Mouse (Mus musculus) left cerebral cortex, adult 9 months (tissue): ENCODE results near the gene Taf8.

Source experiments
- DNase-seq, 2 experiments: peaks; one replicate each; pipeline ENCODE4 v3.0.0; 2022; ENCODE audit warnings: low spot score in 2 of 2

Taf8 gene

GRCm38 (mm10) chr17:47458936-47459335 lies 43.2 kb downstream of the Taf8 start:
- DNase-seq: no peak

- DNase-seq: no peak
These were observed 43.8 kb downstream of the Taf8 start for GRCm38 (mm10) chr17:47458310-47458709.

GRCm38 (mm10) chr17:47454675-47455074 lies 47.4 kb downstream of the Taf8 start:
- no peak for DNase-seq

GRCm38 (mm10) chr17:47452886-47453285 lies 49.2 kb downstream of the Taf8 start:
- no peak for DNase-seq

- DNase-seq: no peak
These were observed 51.1 kb downstream of the Taf8 start for GRCm38 (mm10) chr17:47450880-47451565.

- no peak for DNase-seq
These were observed 51.9 kb downstream of the Taf8 start for GRCm38 (mm10) chr17:47450239-47450638.

GRCm38 (mm10) chr17:47449432-47449831 lies 52.7 kb downstream of the Taf8 start:
- DNase-seq: no peak

GRCm38 (mm10) chr17:47448523-47449372 lies 53.3 kb downstream of the Taf8 start:
- no peak for DNase-seq

GRCm38 (mm10) chr17:47446561-47446960 lies 55.5 kb downstream of the Taf8 start:
- DNase-seq: no peak

GRCm38 (mm10) chr17:47446025-47446424 lies 56.1 kb downstream of the Taf8 start:
- DNase-seq: no peak

GRCm38 (mm10) chr17:47445518-47445917 lies 56.6 kb downstream of the Taf8 start:
- DNase-seq: no peak

- no peak for DNase-seq
These were observed 58.0 kb downstream of the Taf8 start for GRCm38 (mm10) chr17:47444113-47444512.

GRCm38 (mm10) chr17:47442271-47442670 lies 59.8 kb downstream of the Taf8 start:
- no peak for DNase-seq

- no peak for DNase-seq
These were observed 60.6 kb downstream of the Taf8 start for GRCm38 (mm10) chr17:47441296-47442051.

GRCm38 (mm10) chr17:47440359-47440890 lies 61.7 kb downstream of the Taf8 start:
- DNase-seq: no peak

- DNase-seq: no peak
These were observed 62.6 kb downstream of the Taf8 start for GRCm38 (mm10) chr17:47439396-47440028.

GRCm38 (mm10) chr17:47438611-47439010 lies 63.5 kb downstream of the Taf8 start:
- no peak for DNase-seq

GRCm38 (mm10) chr17:47436907-47437547 lies 65.1 kb downstream of the Taf8 start, which contains the start of gene 1700001C19Rik:
TSS of gene 1700001C19Rik (minus strand) at chr17:47437376.
- DNase-seq: no peak

- DNase-seq: no peak
These were observed 65.8 kb downstream of the Taf8 start, which contains the start of gene AI661453 for GRCm38 (mm10) chr17:47436156-47436906. TSS of gene AI661453 (plus strand) at chr17:47436615.
